Mouse (Mus musculus): ENCODE data around the gene Micall2. TPM values are rescaled to one million over a fixed set of nuclear protein-coding genes. Genes with fewer than 3 reads are reported as not detected.

Gene Micall2
- total and polyA plus RNA-seq, 3 experiments = 5.4 to 17.6 TPM; not detected in 1

DNA sequence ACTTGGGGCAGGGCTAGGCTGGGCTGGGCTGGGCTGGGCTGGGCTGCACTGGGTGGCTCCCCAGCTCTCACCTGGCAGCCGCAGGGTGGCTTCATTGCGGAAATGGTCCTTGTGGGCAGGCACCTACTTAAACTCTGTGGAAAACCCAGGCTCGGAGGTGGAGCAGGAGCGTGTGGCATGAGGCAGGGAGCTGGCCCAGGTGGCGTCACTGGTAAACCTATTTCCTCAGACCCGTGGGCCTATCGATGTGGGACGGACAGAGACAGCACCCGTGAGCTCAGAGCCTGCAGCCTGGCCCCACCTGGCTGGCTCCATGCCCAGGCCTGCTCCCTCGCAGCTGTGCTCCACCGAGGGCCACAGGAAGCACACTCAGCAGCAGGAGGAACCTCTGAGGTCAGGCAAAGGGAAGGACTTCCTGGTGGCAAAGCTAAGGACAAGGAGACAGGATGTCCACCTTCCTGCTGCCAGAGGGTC is 3.5 kb downstream of the Micall2 start:
- Histone ChIP-seq H3K4me1 (ENCODE audit: control insufficient read depth in 1 of 2, insufficient read depth in 2 of 2, low read length in 2 of 2) (peaks cover 29 to 48% of the 10 kb centered on the region in 2 experiments), H3K27me3 (ENCODE audit: control insufficient read depth in 1 of 2, insufficient read depth in 2 of 2, low read length in 2 of 2) (no peaks in the 10 kb centered on the region), H3K4me3 (ENCODE audit: control insufficient read depth in 1 of 2, insufficient read depth in 1 of 2, low read depth in 2 of 2, low read length in 2 of 2) (no peak overlapping the region), H3K9me3 (replicated peaks; ENCODE audit: insufficient read depth, low read length) (no peaks in the 10 kb centered on the region), H3K36me3 (ENCODE audit: control insufficient read depth in 1 of 2, insufficient read depth in 2 of 2, low read length in 2 of 2) (peaks cover 0 to 42% of the 10 kb centered on the region in 2 experiments; a peak in 2 of 4 replicates), H3K79me2 (ENCODE audit: control insufficient read depth, insufficient read depth, low read length, poor library complexity) (no peaks in the 10 kb centered on the region), H3K27ac (ENCODE audit: control insufficient read depth, low read depth, low read length) (peak overlapping the region; percentile 68; the same call in 1 of the 2 replicates), H3K9ac (ENCODE audit: control insufficient read depth, low read depth, low read length, poor library complexity, severe bottlenecking) (no peak overlapping the region)
- TF ChIP-seq ELF1 (IDR thresholded peaks at IDR 0.05; ENCODE audit: low read depth, low read length) (0 out of 2 replicates have a peak, but pooled peaks have one; percentile 29), ETS1 (IDR thresholded peaks at IDR 0.05; ENCODE audit: low read depth, low read length) (peak; percentile 85), TCF12 (IDR thresholded peaks at IDR 0.05; ENCODE audit: low read depth, low read length) (peak; percentile 84), RCOR1 (IDR thresholded peaks at IDR 0.05; ENCODE audit: low read depth, low read length) (no peak; the same call in 1 of the 2 replicates), MAX (IDR thresholded peaks at IDR 0.05; ENCODE audit: low read length) (no peak), SIN3A (IDR thresholded peaks at IDR 0.05; ENCODE audit: low read length) (0 out of 2 replicates have a peak, but pooled peaks have one; percentile 44), EP300 (IDR thresholded peaks at IDR 0.05; ENCODE audit: low read depth in 1 of 2, low read length in 2 of 2) (peak in 1 of 2 experiments; percentile 32; a peak in 2 of 4 replicates), TAL1 (IDR thresholded peaks at IDR 0.05; ENCODE audit: low read length) (0 out of 2 replicates have a peak, but pooled peaks have one; percentile 15)
- peak; percentile 51 for DNase-seq (ENCODE audit: low read depth, low spot score)

DNA sequence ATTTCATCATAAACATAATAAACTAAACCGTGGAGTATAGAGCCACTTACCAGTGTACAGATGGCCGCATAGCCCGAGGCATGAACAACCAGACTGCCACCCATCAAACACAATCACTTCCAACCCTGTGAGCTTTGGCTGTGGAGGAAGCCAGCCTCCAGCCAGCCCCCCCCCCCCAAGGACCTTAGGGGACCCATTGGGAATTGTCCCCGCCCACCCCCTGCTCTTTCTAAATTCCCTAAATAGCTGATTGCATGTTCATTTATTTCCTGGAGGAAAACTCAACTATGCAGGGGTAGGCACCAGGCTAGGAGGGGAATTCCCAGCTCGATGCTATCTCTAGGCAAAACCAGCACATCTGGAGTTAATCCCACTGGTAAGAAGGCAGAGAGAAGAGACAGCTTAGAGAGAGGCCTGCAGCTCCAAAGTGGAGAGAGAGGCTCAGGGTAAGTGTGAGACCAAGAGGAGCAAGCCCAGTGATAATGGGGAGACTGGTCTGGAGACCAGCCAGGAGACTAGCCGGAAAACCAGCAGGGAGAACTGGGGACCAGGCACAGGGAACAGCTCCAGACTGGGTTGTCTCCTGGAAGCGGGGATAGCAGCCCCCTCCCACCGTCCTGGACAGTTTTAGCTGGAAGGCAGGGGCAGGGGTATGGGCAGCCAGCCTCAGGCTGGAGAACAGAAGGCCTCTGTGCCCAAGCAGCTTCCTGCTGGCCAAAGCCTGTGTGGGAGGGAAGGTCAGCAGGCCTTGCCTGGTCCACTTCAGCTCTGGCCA is 5.2 kb downstream of the Micall2 start:
- Histone ChIP-seq H3K79me2 (ENCODE audit: control insufficient read depth, insufficient read depth, low read length, poor library complexity) (no peaks in the 10 kb centered on the region), H3K9ac (ENCODE audit: control insufficient read depth, low read depth, low read length, poor library complexity, severe bottlenecking) (no peak overlapping the region), H3K4me1 (ENCODE audit: control insufficient read depth in 1 of 2, insufficient read depth in 2 of 2, low read length in 2 of 2) (peaks cover 21 to 52% of the 10 kb centered on the region in 2 experiments), H3K27ac (ENCODE audit: control insufficient read depth, low read depth, low read length) (no peak overlapping the region), H3K4me3 (ENCODE audit: control insufficient read depth in 1 of 2, insufficient read depth in 1 of 2, low read depth in 2 of 2, low read length in 2 of 2) (no peak overlapping the region), H3K36me3 (ENCODE audit: control insufficient read depth in 1 of 2, insufficient read depth in 2 of 2, low read length in 2 of 2) (peaks cover 0 to 37% of the 10 kb centered on the region in 2 experiments; a peak in 2 of 4 replicates), H3K9me3 (replicated peaks; ENCODE audit: insufficient read depth, low read length) (no peaks in the 10 kb centered on the region), H3K27me3 (ENCODE audit: control insufficient read depth in 1 of 2, insufficient read depth in 2 of 2, low read length in 2 of 2) (no peaks in the 10 kb centered on the region)
- DNase-seq (ENCODE audit: low read depth, low spot score) = no peak
- TF ChIP-seq USF2 (IDR thresholded peaks at IDR 0.05; ENCODE audit: borderline replicate concordance in 1 of 2, insufficient read depth in 1 of 2, low read depth in 1 of 2, low read length in 2 of 2) (no peak), E2F4 (IDR thresholded peaks at IDR 0.05; ENCODE audit: borderline replicate concordance, low read depth, low read length) (no peak), UBTF (IDR thresholded peaks at IDR 0.05; ENCODE audit: borderline replicate concordance, insufficient read depth, low read depth, low read length) (no peak), BHLHE40 (IDR thresholded peaks at IDR 0.05; ENCODE audit: borderline replicate concordance, low read depth, low read length) (no peak), MXI1 (IDR thresholded peaks at IDR 0.05; ENCODE audit: low read depth, low read length) (no peak), NELFE (IDR thresholded peaks at IDR 0.05; ENCODE audit: low read depth, low read length) (no peak), MAZ (IDR thresholded peaks at IDR 0.05; ENCODE audit: low read depth, low read length) (no peak), MAX (IDR thresholded peaks at IDR 0.05; ENCODE audit: low read length) (no peak), POLR2AphosphoS5 (IDR thresholded peaks at IDR 0.05; ENCODE audit: borderline replicate concordance, low read depth, low read length) (no peak), TCF12 (IDR thresholded peaks at IDR 0.05; ENCODE audit: low read depth, low read length) (no peak), ZC3H11A (IDR thresholded peaks at IDR 0.05; ENCODE audit: low read depth, low read length) (no peak), GABPA (IDR thresholded peaks at IDR 0.05; ENCODE audit: low read depth, low read length) (no peak)

Measured in MEL (cell line).